Mouse (Mus musculus): ENCODE measurements around the gene Lrrc38. TPM values are rescaled to one million over a fixed set of nuclear protein-coding genes. Genes with fewer than 3 reads are reported as not detected.

Gene Lrrc38
- polyA plus RNA-seq, 1 experiment = 0.19 TPM

DNA sequence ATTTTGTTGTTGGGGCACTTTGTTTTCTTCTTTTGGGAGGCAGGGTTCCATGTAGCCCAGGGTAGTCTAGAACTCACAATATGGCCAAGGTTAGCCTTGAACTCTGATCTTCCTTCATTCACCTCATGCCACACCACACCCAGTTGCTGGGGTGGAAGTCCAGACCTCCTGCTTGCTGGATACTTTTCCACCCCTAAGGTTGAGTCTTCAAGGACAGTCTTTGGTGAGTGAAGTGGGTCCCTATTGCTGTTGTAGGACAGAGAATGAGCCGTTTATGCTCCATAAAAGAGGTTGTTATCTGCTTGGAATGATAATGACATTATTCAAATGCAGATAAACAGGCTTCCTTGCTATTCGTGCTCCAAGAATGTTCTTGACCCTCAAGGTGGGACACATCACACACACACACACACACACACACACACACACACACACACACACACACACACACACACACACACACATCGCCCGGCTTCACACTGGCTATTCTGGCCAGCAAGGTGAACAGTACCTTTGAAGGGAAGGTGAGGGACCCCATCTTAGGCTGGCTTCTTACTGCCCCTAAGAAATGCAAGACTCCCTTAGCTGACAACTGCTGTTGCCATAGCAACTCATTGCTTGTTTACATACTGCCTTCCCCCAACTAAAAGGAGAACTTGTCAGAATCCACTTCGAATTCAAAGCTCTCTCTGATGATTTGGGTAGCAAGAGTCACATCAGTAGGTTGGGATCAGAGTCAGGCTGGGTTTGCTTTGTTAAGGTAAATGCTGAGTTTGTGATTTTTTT, 43.4 kb upstream of the Lrrc38 start:
- H3K4me1 ChIP-seq (replicated peaks; ENCODE audit: control insufficient read depth, insufficient read depth, low read length) = no peaks in the 10 kb centered on the region
- no peak overlapping the region for H3K27ac ChIP-seq (ENCODE audit: control insufficient read depth, insufficient read depth, low read length)
- TF ChIP-seq CTCF (IDR thresholded peaks at IDR 0.05; ENCODE audit: borderline replicate concordance, control insufficient read depth, extremely low read depth, insufficient read depth, low read length, poor library complexity) (no peak), POLR2A (IDR thresholded peaks at IDR 0.05; ENCODE audit: control insufficient read depth, extremely low read depth, insufficient read depth, low read length, poor library complexity) (no peak)
- no peaks in the 10 kb centered on the region for H3K27me3 ChIP-seq (ENCODE audit: control insufficient read depth, insufficient read depth, low read length)
- no peak for DNase-seq
- 62% methylated on average over 5 of the region's 5 CpGs for WGBS
- H3K36me3 ChIP-seq (ENCODE audit: control insufficient read depth, insufficient read depth, low read length) = no peaks in the 10 kb centered on the region
- no peak overlapping the region for H3K4me3 ChIP-seq (ENCODE audit: control insufficient read depth, insufficient read depth, low read length)

DNA sequence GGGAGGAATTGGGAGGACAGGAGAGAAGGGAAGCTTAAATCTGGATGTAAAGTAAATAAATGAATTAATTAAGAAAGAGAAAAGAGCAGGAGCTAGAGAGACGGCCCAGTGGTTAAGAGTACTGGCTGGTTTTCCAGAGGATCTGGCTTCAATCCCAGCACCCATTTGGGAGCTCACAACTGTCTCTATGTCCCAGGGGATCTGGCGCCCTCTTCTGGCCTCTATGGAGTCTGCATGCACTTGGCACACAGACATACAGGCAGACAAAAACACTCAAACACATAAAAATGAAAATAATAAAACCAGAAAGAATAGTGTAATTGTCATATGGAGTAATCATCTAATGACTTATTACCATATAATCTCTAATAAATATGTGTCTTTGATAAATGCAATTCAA, 38.2 kb upstream of the Lrrc38 start:
- DNase-seq = peak; percentile 7
- 52% methylated on average over 2 of the region's 2 CpGs for WGBS

DNA sequence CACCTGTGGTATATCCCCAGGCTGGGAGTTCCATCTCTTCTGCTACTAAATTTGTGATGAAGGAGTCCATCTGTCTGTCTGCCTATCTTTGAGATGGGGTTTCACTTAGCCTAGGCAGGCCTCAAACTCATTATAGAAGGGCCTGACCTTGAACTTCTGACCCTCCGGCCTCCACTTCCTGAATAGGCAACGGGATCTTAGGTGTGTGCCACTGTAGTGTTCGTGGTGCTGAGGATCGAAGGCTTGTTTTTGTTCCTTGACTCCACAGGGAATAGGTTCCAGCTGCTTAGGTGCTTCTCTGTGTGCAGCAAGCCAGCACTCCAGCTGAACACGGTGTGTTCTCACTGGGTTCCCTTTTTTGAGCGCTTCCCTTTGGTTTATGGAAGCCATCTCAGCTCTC, 36.3 kb upstream of the Lrrc38 start:
- TF ChIP-seq POLR2A (IDR thresholded peaks at IDR 0.05; ENCODE audit: control insufficient read depth, extremely low read depth, insufficient read depth, low read length, poor library complexity) (no peak), CTCF (IDR thresholded peaks at IDR 0.05; ENCODE audit: borderline replicate concordance, control insufficient read depth, extremely low read depth, insufficient read depth, low read length, poor library complexity) (no peak)
- no peak for DNase-seq
- no peaks in the 10 kb centered on the region for H3K27me3 ChIP-seq (ENCODE audit: control insufficient read depth, insufficient read depth, low read length)
- WGBS = 72% methylated on average over 6 of the region's 6 CpGs
- no peak overlapping the region for H3K27ac ChIP-seq (ENCODE audit: control insufficient read depth, insufficient read depth, low read length)
- H3K4me3 ChIP-seq (ENCODE audit: control insufficient read depth, insufficient read depth, low read length) = no peak overlapping the region
- H3K4me1 ChIP-seq (replicated peaks; ENCODE audit: control insufficient read depth, insufficient read depth, low read length) = no peaks in the 10 kb centered on the region
- no peaks in the 10 kb centered on the region for H3K36me3 ChIP-seq (ENCODE audit: control insufficient read depth, insufficient read depth, low read length)

More for the DNA sequence above, 38.2 kb upstream of the Lrrc38 start:
- no peak overlapping the region for H3K27ac ChIP-seq (ENCODE audit: control insufficient read depth, insufficient read depth, low read length)
- H3K4me3 ChIP-seq (ENCODE audit: control insufficient read depth, insufficient read depth, low read length) = no peak overlapping the region
- no peaks in the 10 kb centered on the region for H3K27me3 ChIP-seq (ENCODE audit: control insufficient read depth, insufficient read depth, low read length)
- TF ChIP-seq POLR2A (IDR thresholded peaks at IDR 0.05; ENCODE audit: control insufficient read depth, extremely low read depth, insufficient read depth, low read length, poor library complexity) = no peak
- no peaks in the 10 kb centered on the region for H3K4me1 ChIP-seq (replicated peaks; ENCODE audit: control insufficient read depth, insufficient read depth, low read length)
- no peaks in the 10 kb centered on the region for H3K36me3 ChIP-seq (ENCODE audit: control insufficient read depth, insufficient read depth, low read length)

DNA sequence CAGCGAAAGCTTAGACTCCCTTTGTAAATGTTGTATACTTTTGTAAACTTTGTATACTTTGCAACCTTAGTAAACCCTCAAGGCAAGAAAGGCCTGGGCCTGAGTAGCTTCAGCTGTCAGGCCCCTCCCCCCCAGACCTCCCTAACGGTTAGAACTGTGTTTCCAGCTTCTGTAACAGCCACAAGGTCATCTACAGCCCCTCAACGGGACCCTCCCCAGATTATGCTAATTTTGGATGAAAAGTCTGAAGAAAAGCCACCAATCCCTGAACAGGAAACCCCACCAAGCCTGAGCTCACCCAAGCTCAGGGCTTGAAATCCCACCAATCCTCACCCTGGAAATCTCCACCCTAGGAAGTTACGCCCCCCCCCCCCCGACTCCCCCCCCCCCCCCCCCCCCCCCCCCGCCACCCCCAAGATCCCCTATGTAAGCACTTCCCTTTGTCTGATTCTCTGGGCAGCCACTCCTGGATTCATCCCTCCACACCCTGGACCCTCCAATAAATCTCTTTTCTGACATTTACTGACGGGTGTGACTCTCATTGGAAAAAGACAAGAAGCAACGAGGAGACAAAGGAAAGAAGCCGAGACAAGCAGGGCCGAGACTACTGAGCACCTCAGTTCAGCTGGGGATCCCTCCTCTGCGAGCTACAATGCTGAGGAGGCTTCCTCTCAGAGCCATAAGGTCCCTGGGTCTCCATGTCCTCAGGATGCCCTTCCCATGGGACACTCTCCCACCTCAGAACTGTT, 25.2 kb upstream of the Lrrc38 start:
- Histone ChIP-seq H3K4me1 (replicated peaks; ENCODE audit: control insufficient read depth, insufficient read depth, low read length) (no peaks in the 10 kb centered on the region; the same call in 1 of the 2 replicates), H3K27ac (ENCODE audit: control insufficient read depth, insufficient read depth, low read length) (no peak overlapping the region), H3K27me3 (ENCODE audit: control insufficient read depth, insufficient read depth, low read length) (no peaks in the 10 kb centered on the region), H3K36me3 (ENCODE audit: control insufficient read depth, insufficient read depth, low read length) (no peaks in the 10 kb centered on the region), H3K4me3 (ENCODE audit: control insufficient read depth, insufficient read depth, low read length) (no peak overlapping the region)
- DNase-seq = no peak
- no peak for TF ChIP-seq POLR2A (IDR thresholded peaks at IDR 0.05; ENCODE audit: control insufficient read depth, extremely low read depth, insufficient read depth, low read length, poor library complexity)
- no peak for TF ChIP-seq CTCF (IDR thresholded peaks at IDR 0.05; ENCODE audit: borderline replicate concordance, control insufficient read depth, extremely low read depth, insufficient read depth, low read length, poor library complexity)
- 31% methylated on average over 11 of the region's 11 CpGs for WGBS

DNA sequence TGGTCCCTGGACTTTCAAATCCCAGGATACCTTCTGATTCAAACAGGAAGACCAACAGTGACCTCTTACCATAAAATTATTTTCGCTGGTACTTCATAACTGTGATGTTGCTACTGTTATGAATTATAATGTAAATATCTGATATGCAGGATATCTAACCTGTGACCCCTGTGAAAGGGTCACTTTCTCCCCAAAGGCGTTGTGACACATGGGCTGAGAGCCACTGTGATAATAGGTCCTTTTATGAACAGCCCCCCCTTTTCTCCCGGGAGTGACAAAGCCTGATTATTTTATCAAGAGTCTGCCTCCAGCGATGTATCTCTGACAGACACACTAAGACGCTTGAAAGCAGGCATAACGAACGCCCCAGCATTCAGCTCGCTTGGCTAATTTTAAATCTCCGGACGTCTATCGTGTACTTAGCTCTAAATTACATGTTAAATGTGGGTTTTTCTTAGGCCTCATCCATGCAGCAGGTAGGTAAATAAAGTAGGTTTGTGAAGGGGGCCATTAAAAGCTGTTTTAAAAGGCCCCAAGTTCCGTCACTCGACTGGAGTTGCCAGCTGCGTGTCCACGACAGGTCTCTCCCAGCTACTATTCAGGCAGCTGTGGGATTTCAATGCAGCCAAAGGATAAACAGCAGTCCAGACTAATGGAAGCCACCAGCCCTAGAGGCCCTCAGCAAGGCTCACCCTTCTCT, 24.5 kb upstream of the Lrrc38 start:
- Histone ChIP-seq H3K27me3 (ENCODE audit: control insufficient read depth, insufficient read depth, low read length) (no peaks in the 10 kb centered on the region), H3K4me3 (ENCODE audit: control insufficient read depth, insufficient read depth, low read length) (no peak overlapping the region), H3K27ac (ENCODE audit: control insufficient read depth, insufficient read depth, low read length) (no peak overlapping the region), H3K4me1 (replicated peaks; ENCODE audit: control insufficient read depth, insufficient read depth, low read length) (no peaks in the 10 kb centered on the region), H3K36me3 (ENCODE audit: control insufficient read depth, insufficient read depth, low read length) (no peaks in the 10 kb centered on the region)
- no peak for DNase-seq
- TF ChIP-seq CTCF (IDR thresholded peaks at IDR 0.05; ENCODE audit: borderline replicate concordance, control insufficient read depth, extremely low read depth, insufficient read depth, low read length, poor library complexity) (no peak), POLR2A (IDR thresholded peaks at IDR 0.05; ENCODE audit: control insufficient read depth, extremely low read depth, insufficient read depth, low read length, poor library complexity) (no peak)
- 41% methylated on average over 15 of the region's 15 CpGs for WGBS

DNA sequence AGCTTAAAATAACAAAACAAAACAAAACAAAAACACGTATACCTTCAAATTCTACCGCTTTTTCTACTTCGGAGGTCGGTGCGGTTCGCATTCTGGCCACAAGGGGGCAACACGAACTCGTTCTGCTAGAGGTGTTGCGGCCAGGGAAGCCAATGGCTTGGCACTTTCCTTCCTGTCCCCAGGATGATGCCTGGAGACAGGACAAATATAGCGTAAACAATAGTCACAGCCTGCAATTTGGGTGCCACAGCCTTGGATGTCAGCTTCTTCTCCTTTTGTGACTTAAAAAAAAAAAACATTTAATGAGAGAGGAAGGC, 24.0 kb upstream of the Lrrc38 start:
- peak; percentile 86; the same call in 1 of the 2 replicates for TF ChIP-seq CTCF (IDR thresholded peaks at IDR 0.05; ENCODE audit: borderline replicate concordance, control insufficient read depth, extremely low read depth, insufficient read depth, low read length, poor library complexity)
- TF ChIP-seq POLR2A (IDR thresholded peaks at IDR 0.05; ENCODE audit: control insufficient read depth, extremely low read depth, insufficient read depth, low read length, poor library complexity) = no peak
- H3K36me3 ChIP-seq (ENCODE audit: control insufficient read depth, insufficient read depth, low read length) = no peaks in the 10 kb centered on the region
- no peaks in the 10 kb centered on the region for H3K27me3 ChIP-seq (ENCODE audit: control insufficient read depth, insufficient read depth, low read length)
- WGBS = 2% methylated on average over 10 of the region's 10 CpGs
- H3K27ac ChIP-seq (ENCODE audit: control insufficient read depth, insufficient read depth, low read length) = no peak overlapping the region
- no peaks in the 10 kb centered on the region for H3K4me1 ChIP-seq (replicated peaks; ENCODE audit: control insufficient read depth, insufficient read depth, low read length)
- DNase-seq = peak; percentile 59
- no peak overlapping the region for H3K4me3 ChIP-seq (ENCODE audit: control insufficient read depth, insufficient read depth, low read length)

Measured in thymus, adult 2 months (tissue).